Mouse (Mus musculus) liver, postnatal 0 days (tissue): ENCODE measurements around the gene Nf1.

Source experiments
- CTCF ChIP-seq: sonication (generic); IDR thresholded peaks from 2 replicates; pipeline ENCODE4 v1.5.1; 2016; ENCODE audit warnings: antibody characterized with exemption, low read depth
- EP300 ChIP-seq: IDR thresholded peaks from 2 replicates; pipeline ENCODE4 v1.6.1; 2016; ENCODE audit warnings: antibody characterized with exemption, low read depth, mild to moderate bottlenecking

- TF ChIP-seq CTCF (no peak), EP300 (no peak)
These were observed 19.7 kb upstream of the Nf1 start for GRCm38 (mm10) chr11:79319807-79320206.
